8 mouse cellular contexts compared by ENCODE assay signal in genomic region chr4:34551098-34551809, GRCm38 (mm10). TPM values are rescaled to one million over a fixed set of nuclear protein-coding genes. Genes with fewer than 3 reads are reported as not detected.
DNase-seq lines count a peak whose midpoint lies in the region; ATAC-seq and TF ChIP-seq lines count a peak whose summit lies in the region.

No protein-coding gene starts in this region.

- TF ChIP-seq CTCF in heart, adult 2 months (IDR thresholded peaks at IDR 0.05) = no peak

- TF ChIP-seq POLR2A in heart, adult 2 months (IDR thresholded peaks at IDR 0.05; ENCODE audit: insufficient read depth, low read depth, low read length) = no peak

- intact Hi-C loops in heart, adult 2 months (cut with DNase I) = loop anchor here (2.0 to 10.0 kb wide), 4 partner anchors 64 to 1236 kb away; partner anchors contain the start of genes Orc3, Rars2, Rngtt and Slc35a1

- H3K36me3 ChIP-seq in embryonic facial prominence, embryonic 12.5 days = no peaks in the 10 kb centered on the region
- peaks cover 23% of the 10 kb centered on the region for H3K36me3 ChIP-seq in heart, adult 2 months (ENCODE audit: control insufficient read depth, insufficient read depth, low read length)
- H3K36me3 ChIP-seq in liver, embryonic 15.5 days (replicated peaks) = peaks cover 4% of the 10 kb centered on the region; the same call in 1 of the 2 replicates
- H3K36me3 ChIP-seq in neural tube, embryonic 11.5 days (ENCODE audit: control insufficient read depth, insufficient read depth, low read length) = no peaks in the 10 kb centered on the region

- no peaks in the 10 kb centered on the region for H3K9me3 ChIP-seq in embryonic facial prominence, embryonic 12.5 days
- H3K9me3 ChIP-seq in liver, embryonic 15.5 days (replicated peaks) = no peaks in the 10 kb centered on the region
- H3K9me3 ChIP-seq in neural tube, embryonic 11.5 days (ENCODE audit: control insufficient read depth, low read length) = no peaks in the 10 kb centered on the region

- H3K4me2 ChIP-seq in embryonic facial prominence, embryonic 12.5 days (replicated peaks) = peak overlapping the region; percentile 74
- peak overlapping the region; percentile 72 for H3K4me2 ChIP-seq in liver, embryonic 15.5 days
- H3K4me2 ChIP-seq in neural tube, embryonic 11.5 days (ENCODE audit: low read depth) = peak overlapping the region; percentile 54

- peak; percentile 20 to 33 for DNase-seq in CD8-positive naive resting alpha-beta T cell, adult 2 months (ENCODE audit: low read depth in 2 of 2, low spot score in 2 of 2)
- DNase-seq in adrenal gland, postnatal 25 days = peak; percentile 54
- peak; percentile 55 to 63 for DNase-seq in heart, adult 2 months
- DNase-seq in kidney, adult 18-20 months = peak; percentile 56
- DNase-seq in neural tube, embryonic 11.5 days (ENCODE audit: low spot score) = peak; percentile 77
- peak; percentile 63 for DNase-seq in thymus, postnatal 0 days (ENCODE audit: low spot score)

- ATAC-seq in embryonic facial prominence, embryonic 12.5 days (ENCODE audit: insufficient number of reproducible peaks, insufficient read depth, low FRiP score, low TSS enrichment) = peak; percentile 66
- ATAC-seq in liver, embryonic 15.5 days (ENCODE audit: insufficient read depth) = peak; percentile 53
- peak; percentile 76 for ATAC-seq in neural tube, embryonic 11.5 days (ENCODE audit: insufficient read depth, low FRiP score, low TSS enrichment)

- no peak for TF ChIP-seq EP300 in heart, adult 2 months (IDR thresholded peaks at IDR 0.05; ENCODE audit: insufficient read depth, low read depth, low read length)

- H3K4me1 ChIP-seq in embryonic facial prominence, embryonic 12.5 days = peaks cover 11% of the 10 kb centered on the region
- H3K4me1 ChIP-seq in heart, adult 2 months (ENCODE audit: control insufficient read depth, insufficient read depth, low read length) = peaks cover 11% of the 10 kb centered on the region
- H3K4me1 ChIP-seq in liver, embryonic 15.5 days (replicated peaks) = peaks cover 29% of the 10 kb centered on the region
- 0 out of 2 replicates have a peak, but pooled peaks cover 2% of the 10 kb centered on the region for H3K4me1 ChIP-seq in neural tube, embryonic 11.5 days (ENCODE audit: control insufficient read depth, insufficient read depth, low read length)

- no peaks in the 10 kb centered on the region for H3K27me3 ChIP-seq in embryonic facial prominence, embryonic 12.5 days
- no peaks in the 10 kb centered on the region for H3K27me3 ChIP-seq in heart, adult 2 months (ENCODE audit: control insufficient read depth, insufficient read depth, low read length)
- no peaks in the 10 kb centered on the region for H3K27me3 ChIP-seq in liver, embryonic 15.5 days
- H3K27me3 ChIP-seq in neural tube, embryonic 11.5 days (ENCODE audit: control insufficient read depth, insufficient read depth, low read length) = no peaks in the 10 kb centered on the region

- H3K9ac ChIP-seq in embryonic facial prominence, embryonic 12.5 days = peak overlapping the region; percentile 98
- H3K9ac ChIP-seq in heart, adult 2 months (ENCODE audit: low read depth, low read length) = peak overlapping the region; percentile 89
- H3K9ac ChIP-seq in liver, embryonic 15.5 days = peak overlapping the region; percentile 100
- peak overlapping the region; percentile 98 for H3K9ac ChIP-seq in neural tube, embryonic 11.5 days (ENCODE audit: low read length)

- peak overlapping the region; percentile 94 for H3K27ac ChIP-seq in embryonic facial prominence, embryonic 12.5 days
- H3K27ac ChIP-seq in heart, adult 2 months = peak overlapping the region; percentile 92
- H3K27ac ChIP-seq in liver, embryonic 15.5 days (replicated peaks) = peak overlapping the region; percentile 93
- H3K27ac ChIP-seq in neural tube, embryonic 11.5 days (ENCODE audit: low read depth, low read length) = peak overlapping the region; percentile 94

- WGBS in embryonic facial prominence, embryonic 12.5 days = under 1% methylated on average over 31 of the region's 50 CpGs
- WGBS in heart, adult 2 months = under 1% methylated on average over 49 of the region's 50 CpGs
- under 1% methylated on average over 50 of the region's 50 CpGs for WGBS in liver, embryonic 15.5 days (ENCODE audit: insufficient replicate concordance)
- under 1% methylated on average over 37 of the region's 50 CpGs for WGBS in neural tube, embryonic 11.5 days

- H3K79me2 ChIP-seq in heart, adult 2 months (replicated peaks; ENCODE audit: control insufficient read depth, insufficient read depth, low read length) = peaks cover 6% of the 10 kb centered on the region

- peak overlapping the region; percentile 99 for H3K4me3 ChIP-seq in embryonic facial prominence, embryonic 12.5 days
- H3K4me3 ChIP-seq in heart, adult 2 months = peak overlapping the region; percentile 81
- peak overlapping the region; percentile 98 for H3K4me3 ChIP-seq in liver, embryonic 15.5 days (replicated peaks)
- H3K4me3 ChIP-seq in neural tube, embryonic 11.5 days (ENCODE audit: low read depth, low read length) = peak overlapping the region; percentile 96

RNA-seq across cellular contexts. Expression of gene Akirin2, which starts 0.5 kb away (rescaled TPM):
- 70.2 and 79.2 TPM in 2 replicates for total RNA-seq in adrenal gland, postnatal 25 days (2021)
- 95.9 and 99.2 TPM in 2 replicates for polyA plus RNA-seq in embryonic facial prominence, embryonic 12.5 days (2016; fragmentation: Nextera tagmentation; extraction: Ambion mirVana)
- 10 to 100 TPM; 54.5 to 62.4 TPM for total RNA-seq in heart, adult 2 months (2021)
- polyA plus RNA-seq in heart, adult 2 months (2012; rRNA removed) = 23.8 and 36.1 TPM in 2 replicates
- polyA plus RNA-seq in liver, embryonic 15.5 days (2015; fragmentation: Nextera tagmentation; extraction: Ambion mirVana) = 20.6 and 23.8 TPM in 2 replicates
- polyA plus RNA-seq in neural tube, embryonic 11.5 days (2014; fragmentation: Nextera tagmentation; extraction: Ambion mirVana) = 104 and 112 TPM in 2 replicates
- polyA plus RNA-seq in thymus, postnatal 0 days (2015; fragmentation: Nextera tagmentation; extraction: Ambion mirVana) = 53.5 and 67.2 TPM in 2 replicates

Comparison
In these comparisons a context has a peak if more than half of its experiments do, and no peak if none do; other contexts are left out.
1. Peak in every context shown above with its lines: DNase-seq, ATAC-seq, H3K4me3 ChIP-seq and H3K27ac ChIP-seq.
2. DNase-seq: peak in every context shown above with its lines; median percentile 77 in neural tube, embryonic 11.5 days; 63 in thymus, postnatal 0 days; 59 in heart, adult 2 months; 56 in kidney, adult 18-20 months; 54 in adrenal gland, postnatal 25 days; 26 in CD8-positive naive resting alpha-beta T cell, adult 2 months.